Mouse (Mus musculus) spleen, adult 2 months (tissue): ENCODE measurements around the gene Tmem240.

ENCODE experiments used
- CTCF ChIP-seq: fragments of 200-500 bp; IDR thresholded peaks from 2 replicates; pipeline ENCODE4 v1.5.1; 2011; ENCODE audit warnings: mild to moderate bottlenecking, inconsistent platforms; ENCODE audit not compliant: insufficient read depth, insufficient read length, insufficient replicate concordance; ENCODE audit errors: extremely low read depth
- POLR2A ChIP-seq: fragments of 200-500 bp; IDR thresholded peaks from 2 replicates; pipeline ENCODE4 v1.6.1; 2011; ENCODE audit warnings: low read depth, low read length, inconsistent platforms

DNA sequence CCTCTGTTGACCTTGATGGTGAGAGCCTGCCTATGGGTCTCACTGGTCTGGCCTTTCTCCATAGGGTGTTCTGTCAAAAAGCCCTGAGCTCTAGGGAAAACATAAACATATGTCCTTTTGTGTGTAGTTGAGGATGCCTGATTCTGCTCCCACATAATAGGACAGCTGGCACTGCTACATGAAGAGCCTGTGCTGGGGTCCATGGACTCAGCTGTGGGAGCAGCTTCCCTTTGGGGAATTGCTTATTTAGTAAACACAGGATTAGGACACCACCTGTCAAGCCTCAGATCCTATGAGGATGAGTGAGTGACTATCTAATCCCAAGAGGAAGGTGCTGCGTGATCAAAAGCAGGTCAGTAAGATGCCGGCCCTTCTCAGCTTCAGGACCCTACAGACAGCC is 6.6 kb upstream of the Tmem240 start:
- TF ChIP-seq CTCF (no peak), POLR2A (no peak)
